Mouse (Mus musculus) brain, embryonic 14.5 days (tissue): Measurements from ENCODE around the gene Gpr3.

ENCODE experiments used
- CTCF ChIP-seq: fragments of 200-500 bp; IDR thresholded peaks from 2 replicates; pipeline ENCODE4 v1.5.1; 2012; ENCODE audit warnings: inconsistent platforms, mild to moderate bottlenecking, moderate library complexity, borderline replicate concordance; ENCODE audit not compliant: insufficient read depth, insufficient read length; ENCODE audit errors: extremely low read depth
- POLR2A ChIP-seq: fragments of 200-500 bp; IDR thresholded peaks from 2 replicates; pipeline ENCODE4 v1.6.1; 2012; ENCODE audit warnings: mild to moderate bottlenecking, inconsistent platforms, borderline replicate concordance; ENCODE audit not compliant: poor library complexity, insufficient read depth, insufficient read length, severe bottlenecking; ENCODE audit errors: extremely low read depth

DNA sequence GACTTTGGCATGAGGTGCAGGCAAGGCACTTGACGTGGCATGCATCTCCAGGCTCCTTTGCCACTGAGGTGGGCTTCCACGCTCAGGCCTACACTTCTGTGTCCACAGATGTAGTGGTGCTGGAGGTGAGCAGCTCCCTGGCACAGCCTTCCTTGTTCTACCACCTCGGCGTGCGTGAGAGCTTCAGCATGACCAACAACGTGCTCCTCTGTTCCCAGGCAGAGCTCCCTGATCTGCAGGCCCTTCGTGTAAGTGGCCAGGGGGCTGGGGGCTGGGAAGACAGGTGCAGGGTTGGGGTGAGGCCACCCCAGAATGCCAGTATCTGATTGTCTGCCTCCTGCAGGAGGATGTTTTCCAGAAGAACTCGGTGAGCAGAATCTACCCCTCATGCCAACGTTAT lies 30.4 kb upstream of the Gpr3 start:
- TF ChIP-seq POLR2A (no peak), CTCF (no peak)
